Mouse (Mus musculus) embryonic facial prominence, embryonic 11.5 days (tissue): ENCODE results near the gene Gm10447. TPM values are rescaled to one million over a fixed set of nuclear protein-coding genes. Genes with fewer than 3 reads are reported as not detected.

Source experiments
- ATAC-seq: fragments of 200-750 bp; cut with Nextera tagmentation; replicated peaks from 2 replicates; pipeline ENCODE4 v1.8.0; 2017; ENCODE audit warnings: low read depth; ENCODE audit not compliant: insufficient number of reproducible peaks, low FRiP score, low TSS enrichment
- DNase-seq: peaks from one replicate; pipeline ENCODE4 v3.0.0-alpha.2; 2015; ENCODE audit warnings: low spot score
- H3K27ac ChIP-seq: fragments of 300-500 bp; sonication (generic); replicated peaks from 2 replicates; pipeline ENCODE4 v1.5.1; 2014; ENCODE audit warnings: mild to moderate bottlenecking, low read depth, low read length, control low read depth
- H3K27me3 ChIP-seq: fragments of 300-500 bp; sonication (generic); 2 replicates; pipeline ENCODE4 v1.6.1; 2014; ENCODE audit warnings: mild to moderate bottlenecking, low read length, moderate library complexity, mixed read lengths; ENCODE audit not compliant: control insufficient read depth, insufficient read depth
- H3K36me3 ChIP-seq: fragments of 300-500 bp; sonication (generic); replicated peaks from 2 replicates; pipeline ENCODE4 v1.6.1; 2014; ENCODE audit warnings: low read depth, mild to moderate bottlenecking, low read length, moderate library complexity, mixed read lengths; ENCODE audit not compliant: control insufficient read depth, insufficient read depth
- H3K4me1 ChIP-seq: fragments of 300-500 bp; sonication (generic); 2 replicates; pipeline ENCODE4 v1.6.1; 2014; ENCODE audit warnings: low read length, mixed read lengths; ENCODE audit not compliant: control insufficient read depth, insufficient read depth
- H3K4me2 ChIP-seq: fragments of 300-500 bp; sonication (generic); 2 replicates; pipeline ENCODE4 v1.6.1; 2014; ENCODE audit warnings: low read depth, mild to moderate bottlenecking, control low read depth, low read length, moderate library complexity
- H3K4me3 ChIP-seq: fragments of 300-500 bp; sonication (generic); 2 replicates; pipeline ENCODE4 v1.5.1; 2014; ENCODE audit warnings: low read depth, low read length, control low read depth
- H3K9ac ChIP-seq: fragments of 300-500 bp; sonication (generic); replicated peaks from 2 replicates; pipeline ENCODE4 v1.6.1; 2014; ENCODE audit warnings: mild to moderate bottlenecking, control low read depth, low read length
- H3K9me3 ChIP-seq: fragments of 300-500 bp; sonication (generic); replicated peaks from 2 replicates; pipeline ENCODE4 v1.6.1; 2016; ENCODE audit warnings: mild to moderate bottlenecking, low read length, inconsistent platforms, mixed read lengths; ENCODE audit not compliant: control insufficient read depth
- WGBS: fragments of 180-500 bp; shearing (Covaris S2); extraction: QIAGEN DNeasy Blood & Tissue Kit; methylation state at CpG from one replicate; pipeline ENCODE4 v1.1.7; 2014; 5-methylcytosine and 5-hydroxymethylcytosine counted together
- microRNA-seq: library from miRNA; unstranded; fragments of <30 nt; microRNA quantifications from one replicate; pipeline ENCODE4, GENCODE M21; 2016; ENCODE audit warnings: borderline number of aligned reads
- polyA plus RNA-seq: library from polyadenylated mRNA; unstranded; fragments of >200 nt; fragmentation: Nextera tagmentation; extraction: Ambion mirVana; gene quantifications from 2 replicates; pipeline ENCODE4 v1.2.1, GENCODE M21; 2014

The Gm10447 gene
- polyA plus RNA-seq, 1 experiment from 2014 or later, result not detected

- WGBS, result 84% methylated on average over 2 of the region's 2 CpGs
- ATAC-seq (no peak), DNase-seq (no peak)
- H3K27ac ChIP-seq, result no peak overlapping the region
- no peak overlapping the region for H3K4me2 ChIP-seq
- H3K4me3 ChIP-seq, result no peak overlapping the region
- no peaks in the 10 kb centered on the region for H3K4me1 ChIP-seq
- no peaks in the 10 kb centered on the region; the same call in 1 of the 2 replicates for H3K36me3 ChIP-seq
- no peaks in the 10 kb centered on the region for H3K9me3 ChIP-seq
- no peak overlapping the region for H3K9ac ChIP-seq
- no peaks in the 10 kb centered on the region for H3K27me3 ChIP-seq
These were observed 32.1 kb downstream of the Gm10447 start for GRCm38 (mm10) chr11:53424826-53425225.

- 95% methylated on average over 4 of the region's 4 CpGs for WGBS
These were observed 33.9 kb downstream of the Gm10447 start, which contains the start of gene Leap2 for GRCm38 (mm10) chr11:53423036-53423435. Gene Leap2, minus strand, starts transcription at chr11:53423170.

GRCm38 (mm10) chr11:53418048-53418447, 38.9 kb downstream of the Gm10447 start:
- Histone ChIP-seq H3K9ac (no peak overlapping the region), H3K4me3 (no peak overlapping the region), H3K4me1 (no peaks in the 10 kb centered on the region), H3K27ac (no peak overlapping the region), H3K36me3 (peaks cover 6% of the 10 kb centered on the region), H3K9me3 (no peaks in the 10 kb centered on the region), H3K27me3 (no peaks in the 10 kb centered on the region), H3K4me2 (no peak overlapping the region)
- no peak for ATAC-seq
- no peak for DNase-seq

More at GRCm38 (mm10) chr11:53423036-53423435, 33.9 kb downstream of the Gm10447 start, which contains the start of gene Leap2:
- Histone ChIP-seq H3K36me3 (no peaks in the 10 kb centered on the region; the same call in 1 of the 2 replicates), H3K27me3 (no peaks in the 10 kb centered on the region), H3K27ac (no peak within 1 kb of the TSS), H3K4me3 (no peak within 1 kb of the TSS), H3K4me2 (no peak within 1 kb of the TSS), H3K9ac (no peak within 1 kb of the TSS), H3K9me3 (no peaks in the 10 kb centered on the region), H3K4me1 (no peaks in the 10 kb centered on the region)
- DNase-seq (no peak), ATAC-seq (no peak)

- no peak for ATAC-seq
- WGBS, result 95% methylated on average over 4 of the region's 4 CpGs
These were observed 43.0 kb downstream of the Gm10447 start for GRCm38 (mm10) chr11:53413871-53414270.

GRCm38 (mm10) chr11:53411738-53412137, 45.2 kb downstream of the Gm10447 start:
- H3K27ac ChIP-seq, result no peak overlapping the region
- no peak for ATAC-seq
- H3K9ac ChIP-seq, result no peak overlapping the region
- H3K27me3 ChIP-seq, result no peaks in the 10 kb centered on the region
- peak; percentile 56 for DNase-seq
- H3K4me2 ChIP-seq, result no peak overlapping the region
- H3K36me3 ChIP-seq, result peaks cover 15% of the 10 kb centered on the region
- no peak overlapping the region for H3K4me3 ChIP-seq
- no peaks in the 10 kb centered on the region for H3K9me3 ChIP-seq
- H3K4me1 ChIP-seq, result no peaks in the 10 kb centered on the region

More at GRCm38 (mm10) chr11:53413871-53414270, 43.0 kb downstream of the Gm10447 start:
- Histone ChIP-seq H3K4me1 (no peaks in the 10 kb centered on the region), H3K9me3 (no peaks in the 10 kb centered on the region), H3K27ac (no peak overlapping the region), H3K36me3 (peaks cover 10% of the 10 kb centered on the region), H3K4me3 (no peak overlapping the region), H3K9ac (no peak overlapping the region), H3K27me3 (no peaks in the 10 kb centered on the region), H3K4me2 (no peak overlapping the region)
- no peak for DNase-seq

Small RNA genes within 50 kb of the gene (microRNA-seq; reads per million reads assigned to microRNA genes)
- gene Mir6920, result not detected

Other genes with a start within 250 kb of the Gm10447 start
- 123 and 148 TPM in 2 replicates for gene Hspa4, start 156.7 kb downstream of the Gm10447 start, polyA plus RNA-seq
- 27.1 and 31.4 TPM in 2 replicates for gene Zcchc10, start 132.4 kb downstream of the Gm10447 start, polyA plus RNA-seq
- 37.5 and 38.5 TPM in 2 replicates for gene Aff4, start 106.3 kb downstream of the Gm10447 start, polyA plus RNA-seq
- not detected in 2 replicates for gene Leap2, start 33.9 kb downstream of the Gm10447 start, polyA plus RNA-seq
- 520 and 550 TPM in 2 replicates for gene Uqcrq, start 26.3 kb downstream of the Gm10447 start, polyA plus RNA-seq
- 0.84 and 1.3 TPM in 2 replicates for gene Gdf9, start 26.1 kb downstream of the Gm10447 start, polyA plus RNA-seq
- gene Shroom1, start 95 bp upstream of the Gm10447 start, polyA plus RNA-seq, result 2.3 and 3.3 TPM in 2 replicates
- not detected in 2 replicates for gene Gm9837, start 13.4 kb upstream of the Gm10447 start, polyA plus RNA-seq
- gene Gm9945, start 23.1 kb upstream of the Gm10447 start, polyA plus RNA-seq, result not detected in 2 replicates
- 1.5 and 2.3 TPM in 2 replicates for gene Sowaha, start 23.2 kb upstream of the Gm10447 start, polyA plus RNA-seq
- 17.3 and 20.6 TPM in 2 replicates for gene Sept8, start 62.1 kb upstream of the Gm10447 start, polyA plus RNA-seq
- 71.6 and 86.4 TPM in 2 replicates for gene Kif3a, start 110.3 kb upstream of the Gm10447 start, polyA plus RNA-seq
- gene Il4, start 161.6 kb upstream of the Gm10447 start, polyA plus RNA-seq, result 2.2 and 2.8 TPM in 2 replicates
- not detected in 2 replicates for gene Il13, start 177.6 kb upstream of the Gm10447 start, polyA plus RNA-seq